Mouse (Mus musculus) monocyte, adult 2 months (primary cell): Measurements from ENCODE around the gene Nr1i3.
"Not testable (repeated sequence)": the region's sequence is repeated elsewhere in the genome, so short reads cannot be mapped to it uniquely, and the experiment has no call there.

ENCODE experiments used
- DNase-seq, 2 experiments: peaks; one replicate each; pipeline ENCODE4 v3.0.0; 2022; ENCODE audit warnings: low spot score in 2 of 2, low read depth in 1 of 2

The Nr1i3 gene

GRCm38 (mm10) chr1:171230215-171230614 is 16.4 kb downstream of the Nr1i3 start:
- DNase-seq: no peak

GRCm38 (mm10) chr1:171231844-171232243 is 18.1 kb downstream of the Nr1i3 start:
- no peak for DNase-seq

- no peak for DNase-seq
Observed at GRCm38 (mm10) chr1:171232348-171232747, 18.6 kb downstream of the Nr1i3 start.

- DNase-seq: peak in 1 of 2 experiments; percentile 14
Observed at GRCm38 (mm10) chr1:171232800-171233730, 19.3 kb downstream of the Nr1i3 start.

- peak; percentile 39 to 70 for DNase-seq
Observed at GRCm38 (mm10) chr1:171234126-171234525, 20.4 kb downstream of the Nr1i3 start, which contains the start of gene Fcer1g. Fcer1g (minus strand) TSS chr1:171234365.

- DNase-seq: no peak
Observed at GRCm38 (mm10) chr1:171234538-171234937, 20.8 kb downstream of the Nr1i3 start.

- no peak for DNase-seq
Observed at GRCm38 (mm10) chr1:171235791-171236190, 22.0 kb downstream of the Nr1i3 start.

GRCm38 (mm10) chr1:171237438-171237837 is 23.7 kb downstream of the Nr1i3 start:
- DNase-seq: no peak

- peak in 1 of 2 experiments; percentile 57 for DNase-seq
Observed at GRCm38 (mm10) chr1:171238463-171238862, 24.7 kb downstream of the Nr1i3 start.

GRCm38 (mm10) chr1:171239992-171240744 is 26.4 kb downstream of the Nr1i3 start:
- no peak for DNase-seq

GRCm38 (mm10) chr1:171240911-171241310 is 27.1 kb downstream of the Nr1i3 start:
- no peak for DNase-seq

- not testable (repeated sequence) for DNase-seq
Observed at GRCm38 (mm10) chr1:171241952-171242351, 28.2 kb downstream of the Nr1i3 start.

- no peak for DNase-seq
Observed at GRCm38 (mm10) chr1:171245353-171245752, 31.6 kb downstream of the Nr1i3 start.

- peak; percentile 93 to 95 for DNase-seq
Observed at GRCm38 (mm10) chr1:171246709-171247452, 33.1 kb downstream of the Nr1i3 start.

- DNase-seq: no peak
Observed at GRCm38 (mm10) chr1:171247453-171247841, 33.7 kb downstream of the Nr1i3 start.

- DNase-seq: no peak
Observed at GRCm38 (mm10) chr1:171247916-171248315, 34.1 kb downstream of the Nr1i3 start.

- no peak for DNase-seq
Observed at GRCm38 (mm10) chr1:171248386-171249226, 34.8 kb downstream of the Nr1i3 start.

- no peak for DNase-seq
Observed at GRCm38 (mm10) chr1:171249913-171250600, 36.3 kb downstream of the Nr1i3 start, which contains the start of gene Adamts4. Adamts4 (plus strand) TSS chr1:171250421.
